Mouse (Mus musculus): ENCODE results near the gene Hpca. TPM values are rescaled to one million over a fixed set of nuclear protein-coding genes. Genes with fewer than 3 reads are reported as not detected.
A peak's percentile ranks its signal among the peaks of the same experiment; 100 is the strongest.

The Hpca gene
- polyA plus RNA-seq, 1 experiment from 2014 or later = 1.1 TPM

DNA sequence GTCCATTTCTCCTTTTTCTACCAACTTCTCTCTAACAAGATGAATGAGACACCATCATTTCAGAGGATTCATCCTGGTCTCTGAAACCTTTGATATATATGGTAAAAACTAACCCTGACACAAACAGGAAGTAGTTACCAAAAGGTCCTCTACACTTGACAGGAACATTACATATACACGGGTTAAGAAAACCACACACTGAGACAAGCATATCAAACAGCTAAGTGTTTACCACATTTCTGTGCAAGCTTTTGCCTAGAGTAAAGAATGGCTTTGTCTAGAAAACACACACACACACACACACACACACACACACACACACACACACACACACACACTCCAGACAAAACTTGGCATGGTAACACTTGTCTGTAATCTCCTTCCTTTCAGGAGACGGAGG is 24.6 kb upstream of the Hpca start:
- Histone ChIP-seq H3K27me3 (ENCODE audit: control insufficient read depth, insufficient read depth, low read length) (no peaks in the 10 kb centered on the region), H3K9ac (replicated peaks; ENCODE audit: low read depth, low read length) (no peak overlapping the region), H3K4me3 (ENCODE audit: low read depth, low read length) (no peak overlapping the region), H3K4me1 (ENCODE audit: control insufficient read depth, insufficient read depth, low read length) (0 out of 2 replicates have a peak, but pooled peaks cover 12% of the 10 kb centered on the region), H3K4me2 (replicated peaks; ENCODE audit: low read depth, low read length) (no peak overlapping the region), H3K36me3 (ENCODE audit: control insufficient read depth, insufficient read depth, low read length) (peaks cover 12% of the 10 kb centered on the region), H3K9me3 (ENCODE audit: control insufficient read depth, low read depth, low read length) (no peaks in the 10 kb centered on the region), H3K27ac (ENCODE audit: low read length) (no peak overlapping the region)
- no peak for ATAC-seq (ENCODE audit: insufficient number of reproducible peaks, insufficient read depth, low FRiP score, low read depth)
- 29% methylated on average over 2 of the region's 2 CpGs for WGBS

DNA sequence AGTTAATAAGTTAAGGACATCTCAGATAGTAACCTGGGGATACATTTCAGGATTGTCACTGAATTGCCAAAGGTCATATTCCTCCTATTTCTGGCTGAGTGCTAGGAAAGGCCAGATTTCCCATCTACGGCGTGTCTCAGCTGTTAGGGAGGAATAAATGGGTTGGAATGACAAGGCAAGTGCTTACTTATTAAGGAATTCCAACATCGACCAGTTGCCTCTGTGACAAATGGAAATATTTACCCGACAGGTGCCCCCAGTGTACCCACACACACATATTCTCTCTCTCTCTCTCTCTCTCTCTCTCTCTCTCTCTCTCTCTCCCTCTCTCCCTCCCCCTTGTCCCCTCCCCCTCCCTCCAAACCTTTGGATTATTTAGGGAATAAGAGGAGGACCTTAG is 24.1 kb upstream of the Hpca start:
- no peak for ATAC-seq (ENCODE audit: insufficient number of reproducible peaks, insufficient read depth, low FRiP score, low read depth)
- 45% methylated on average over 4 of the region's 4 CpGs for WGBS

DNA sequence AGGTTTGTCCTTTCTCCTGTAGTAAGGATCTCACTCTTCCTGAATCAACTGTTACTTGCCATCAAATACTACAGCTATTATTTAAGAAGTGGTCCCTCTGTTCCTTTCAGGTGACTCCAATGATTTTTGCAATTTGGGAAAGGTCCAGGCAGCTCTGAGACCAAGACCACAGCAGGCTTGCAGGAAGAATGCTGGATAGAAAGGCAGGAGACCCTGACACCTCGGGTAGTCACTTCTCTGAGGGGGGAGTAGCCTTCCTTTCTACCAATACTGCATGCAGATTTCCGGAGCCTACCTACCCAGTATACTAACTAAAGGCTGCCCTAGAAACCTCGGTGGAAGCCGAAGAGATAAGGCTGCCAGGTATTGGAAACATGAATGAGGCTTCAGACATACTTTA is 23.6 kb upstream of the Hpca start:
- H3K9ac ChIP-seq (replicated peaks; ENCODE audit: low read depth, low read length) = no peak overlapping the region
- H3K27ac ChIP-seq (ENCODE audit: low read length) = peak overlapping the region; percentile 56
- H3K4me1 ChIP-seq (ENCODE audit: control insufficient read depth, insufficient read depth, low read length) = 0 out of 2 replicates have a peak, but pooled peaks cover 12% of the 10 kb centered on the region
- peaks cover 5% of the 10 kb centered on the region for H3K36me3 ChIP-seq (ENCODE audit: control insufficient read depth, insufficient read depth, low read length)
- ATAC-seq (ENCODE audit: insufficient number of reproducible peaks, insufficient read depth, low FRiP score, low read depth) = no peak
- no peaks in the 10 kb centered on the region for H3K9me3 ChIP-seq (ENCODE audit: control insufficient read depth, low read depth, low read length)
- no peak overlapping the region for H3K4me2 ChIP-seq (replicated peaks; ENCODE audit: low read depth, low read length)
- no peaks in the 10 kb centered on the region for H3K27me3 ChIP-seq (ENCODE audit: control insufficient read depth, insufficient read depth, low read length)
- 55% methylated on average over 4 of the region's 4 CpGs for WGBS
- no peak overlapping the region for H3K4me3 ChIP-seq (ENCODE audit: low read depth, low read length)

More for the DNA sequence above, 24.1 kb upstream of the Hpca start:
- Histone ChIP-seq H3K4me2 (replicated peaks; ENCODE audit: low read depth, low read length) (no peak overlapping the region), H3K27me3 (ENCODE audit: control insufficient read depth, insufficient read depth, low read length) (no peaks in the 10 kb centered on the region), H3K9me3 (ENCODE audit: control insufficient read depth, low read depth, low read length) (no peaks in the 10 kb centered on the region), H3K36me3 (ENCODE audit: control insufficient read depth, insufficient read depth, low read length) (peaks cover 9% of the 10 kb centered on the region), H3K9ac (replicated peaks; ENCODE audit: low read depth, low read length) (no peak overlapping the region), H3K4me3 (ENCODE audit: low read depth, low read length) (no peak overlapping the region), H3K27ac (ENCODE audit: low read length) (no peak overlapping the region), H3K4me1 (ENCODE audit: control insufficient read depth, insufficient read depth, low read length) (0 out of 2 replicates have a peak, but pooled peaks cover 12% of the 10 kb centered on the region)

DNA sequence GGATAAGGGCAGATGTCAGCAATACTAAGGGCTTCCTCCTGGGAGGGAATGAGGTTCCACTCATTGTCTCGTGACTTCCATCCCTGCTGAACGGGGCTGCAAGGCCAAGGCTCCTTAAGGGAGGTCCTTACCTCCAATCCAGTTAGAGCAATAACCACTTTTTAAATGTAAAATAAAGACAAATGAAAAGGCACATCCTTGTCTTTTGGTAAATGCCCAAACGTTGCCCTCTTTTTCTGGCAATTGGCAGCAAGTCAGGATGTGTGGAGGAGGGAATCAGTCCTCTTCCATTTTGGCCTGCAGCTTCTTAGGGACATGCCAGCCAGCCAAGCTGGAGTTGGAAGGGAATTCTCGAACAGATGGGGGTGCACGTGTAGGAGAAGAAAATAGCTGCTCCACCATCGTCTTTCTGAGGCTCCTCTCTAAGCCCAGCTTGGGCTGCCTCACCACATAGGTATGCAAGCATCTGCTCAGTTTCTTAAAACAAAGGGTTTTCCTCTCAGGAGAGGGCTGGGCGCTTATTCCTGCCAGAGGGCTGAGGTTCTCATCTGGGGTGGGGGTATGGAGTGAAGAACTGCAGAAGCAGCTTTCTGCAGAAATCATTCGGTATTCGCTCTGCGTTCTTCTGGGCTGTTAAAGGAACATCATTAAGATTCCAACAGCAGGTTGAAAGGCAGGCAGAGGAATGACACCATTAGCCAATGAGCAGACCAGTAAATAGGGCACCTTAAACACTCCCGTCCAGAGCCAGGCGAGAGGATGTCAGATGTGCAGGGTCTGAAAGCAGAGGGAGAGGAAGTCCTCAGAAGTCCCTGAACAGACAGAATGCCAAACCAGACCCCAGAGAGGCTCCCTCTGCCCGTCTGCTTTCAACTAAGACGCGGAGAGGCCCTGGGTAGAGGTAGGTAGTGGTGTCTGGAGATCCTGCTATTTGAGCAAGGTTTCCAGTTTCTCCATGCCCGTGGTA is 22.8 kb upstream of the Hpca start:
- Histone ChIP-seq H3K4me1 (ENCODE audit: control insufficient read depth, insufficient read depth, low read length) (0 out of 2 replicates have a peak, but pooled peaks cover 12% of the 10 kb centered on the region), H3K9me3 (ENCODE audit: control insufficient read depth, low read depth, low read length) (no peaks in the 10 kb centered on the region), H3K36me3 (ENCODE audit: control insufficient read depth, insufficient read depth, low read length) (peaks cover 3% of the 10 kb centered on the region; the same call in 1 of the 2 replicates), H3K27me3 (ENCODE audit: control insufficient read depth, insufficient read depth, low read length) (no peaks in the 10 kb centered on the region), H3K4me3 (ENCODE audit: low read depth, low read length) (no peak overlapping the region), H3K27ac (ENCODE audit: low read length) (peak overlapping the region; percentile 61), H3K9ac (replicated peaks; ENCODE audit: low read depth, low read length) (no peak overlapping the region), H3K4me2 (replicated peaks; ENCODE audit: low read depth, low read length) (no peak overlapping the region)
- WGBS = 48% methylated on average over 16 of the region's 16 CpGs
- ATAC-seq (ENCODE audit: insufficient number of reproducible peaks, insufficient read depth, low FRiP score, low read depth) = peak; percentile 73; the same call in 1 of the 2 replicates

DNA sequence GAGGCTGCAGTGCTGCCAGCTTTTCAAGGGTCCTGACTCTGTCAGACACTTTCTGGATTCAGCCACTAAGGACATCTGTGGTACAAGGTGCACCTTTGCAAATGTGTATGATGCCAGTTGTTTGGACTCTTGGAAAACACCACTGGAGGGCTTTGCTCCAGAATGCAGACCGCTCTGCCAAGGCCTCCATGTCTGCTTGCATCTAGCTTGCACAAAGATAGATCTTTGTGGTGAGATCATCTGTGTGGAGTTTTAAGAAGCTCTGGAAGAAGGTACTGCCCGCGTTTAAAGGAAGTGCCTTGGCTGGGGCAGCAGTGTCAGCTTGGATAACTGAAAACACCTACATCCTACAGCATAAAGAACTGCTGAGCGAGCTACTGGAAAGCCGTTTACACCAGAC is 21.7 kb upstream of the Hpca start:
- no peak overlapping the region for H3K9ac ChIP-seq (replicated peaks; ENCODE audit: low read depth, low read length)
- H3K36me3 ChIP-seq (ENCODE audit: control insufficient read depth, insufficient read depth, low read length) = no peaks in the 10 kb centered on the region
- H3K4me3 ChIP-seq (ENCODE audit: low read depth, low read length) = no peak overlapping the region
- H3K4me1 ChIP-seq (ENCODE audit: control insufficient read depth, insufficient read depth, low read length) = 0 out of 2 replicates have a peak, but pooled peaks cover 12% of the 10 kb centered on the region
- no peaks in the 10 kb centered on the region for H3K9me3 ChIP-seq (ENCODE audit: control insufficient read depth, low read depth, low read length)
- no peak overlapping the region for H3K27ac ChIP-seq (ENCODE audit: low read length)
- 86% methylated on average over 5 of the region's 5 CpGs for WGBS
- no peak overlapping the region for H3K4me2 ChIP-seq (replicated peaks; ENCODE audit: low read depth, low read length)
- H3K27me3 ChIP-seq (ENCODE audit: control insufficient read depth, insufficient read depth, low read length) = no peaks in the 10 kb centered on the region
- ATAC-seq (ENCODE audit: insufficient number of reproducible peaks, insufficient read depth, low FRiP score, low read depth) = no peak

DNA sequence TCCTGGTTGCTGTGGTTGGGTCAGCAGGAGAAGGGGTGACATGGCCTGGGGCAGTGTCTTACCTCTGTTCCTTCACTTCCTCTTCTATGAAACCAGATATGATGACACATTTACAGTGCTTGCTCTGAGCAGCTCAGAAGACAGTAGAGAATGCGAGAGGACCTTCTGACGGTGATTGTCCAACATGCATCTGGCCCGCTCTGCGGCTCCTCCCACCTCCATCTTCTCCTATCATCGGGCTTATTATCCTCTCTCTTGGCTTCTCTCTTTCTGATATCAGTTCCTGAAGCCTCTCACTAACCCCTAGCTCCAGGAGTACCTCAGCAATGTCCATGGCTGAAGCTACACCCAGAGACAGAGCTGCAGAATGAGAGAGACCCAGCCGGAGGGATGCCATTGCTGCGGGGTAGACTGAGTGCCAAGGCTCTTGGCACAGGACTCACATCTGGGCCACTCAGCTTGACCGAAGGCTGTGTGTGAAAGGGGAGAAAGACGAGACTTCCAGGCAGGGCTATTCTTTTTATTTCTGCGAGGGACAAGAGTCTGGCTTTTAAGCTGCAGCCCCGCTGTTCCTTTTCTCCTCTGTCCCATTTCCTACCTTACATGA is 20.7 kb upstream of the Hpca start:
- H3K36me3 ChIP-seq (ENCODE audit: control insufficient read depth, insufficient read depth, low read length) = no peaks in the 10 kb centered on the region
- WGBS = 87% methylated on average over 11 of the region's 11 CpGs
- 0 out of 2 replicates have a peak, but pooled peaks cover 12% of the 10 kb centered on the region for H3K4me1 ChIP-seq (ENCODE audit: control insufficient read depth, insufficient read depth, low read length)
- H3K4me3 ChIP-seq (ENCODE audit: low read depth, low read length) = no peak overlapping the region
- H3K27me3 ChIP-seq (ENCODE audit: control insufficient read depth, insufficient read depth, low read length) = peaks cover 1% of the 10 kb centered on the region; the same call in 1 of the 2 replicates
- no peaks in the 10 kb centered on the region for H3K9me3 ChIP-seq (ENCODE audit: control insufficient read depth, low read depth, low read length)
- no peak overlapping the region for H3K9ac ChIP-seq (replicated peaks; ENCODE audit: low read depth, low read length)
- H3K27ac ChIP-seq (ENCODE audit: low read length) = no peak overlapping the region
- H3K4me2 ChIP-seq (replicated peaks; ENCODE audit: low read depth, low read length) = no peak overlapping the region
- ATAC-seq (ENCODE audit: insufficient number of reproducible peaks, insufficient read depth, low FRiP score, low read depth) = no peak

DNA sequence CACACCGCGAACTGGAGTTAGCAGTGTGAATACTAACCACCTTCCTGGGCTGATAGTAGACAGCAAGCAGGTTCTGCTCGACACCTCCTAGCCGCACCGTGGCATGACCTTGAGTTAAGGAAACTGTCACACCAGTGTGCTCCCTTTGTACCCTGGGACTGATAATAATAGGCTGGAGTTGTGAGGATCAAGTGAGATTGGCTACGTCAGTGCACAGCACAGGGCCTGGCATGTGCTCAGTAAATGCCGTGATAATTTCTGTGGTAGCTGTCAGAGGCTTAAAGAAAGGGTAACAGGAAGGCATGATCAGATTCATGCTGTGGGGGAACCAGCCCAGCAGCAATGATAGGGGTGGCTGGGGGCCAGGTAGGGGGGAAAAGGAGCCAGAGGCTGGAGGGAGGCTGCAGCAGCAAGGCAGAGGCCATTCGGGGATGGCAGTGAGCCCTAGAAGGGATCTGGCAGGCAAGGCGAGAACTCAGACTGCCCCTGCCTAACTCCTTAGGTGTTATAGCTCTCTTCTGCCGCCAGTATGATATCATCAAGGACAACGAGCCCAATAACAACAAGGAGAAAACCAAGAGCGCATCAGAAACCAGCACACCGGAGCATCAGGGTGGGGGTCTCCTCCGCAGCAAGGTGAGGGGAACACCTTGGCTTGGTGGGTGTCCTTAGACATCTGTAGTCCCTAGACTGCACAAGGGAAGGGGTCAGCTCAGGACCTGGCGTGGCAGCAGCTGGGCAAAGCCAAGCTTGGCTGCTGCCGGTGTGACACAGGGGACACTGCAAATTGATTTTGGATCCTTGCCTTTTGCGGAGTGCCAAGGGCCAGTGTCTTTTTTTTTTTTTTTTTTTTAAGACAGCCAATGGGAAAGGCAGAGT is 20.0 kb upstream of the Hpca start:
- H3K4me1 ChIP-seq (ENCODE audit: control insufficient read depth, insufficient read depth, low read length) = 0 out of 2 replicates have a peak, but pooled peaks cover 12% of the 10 kb centered on the region
- no peaks in the 10 kb centered on the region for H3K36me3 ChIP-seq (ENCODE audit: control insufficient read depth, insufficient read depth, low read length)
- no peak overlapping the region for H3K27ac ChIP-seq (ENCODE audit: low read length)
- no peak for ATAC-seq (ENCODE audit: insufficient number of reproducible peaks, insufficient read depth, low FRiP score, low read depth)
- H3K9ac ChIP-seq (replicated peaks; ENCODE audit: low read depth, low read length) = no peak overlapping the region
- H3K4me2 ChIP-seq (replicated peaks; ENCODE audit: low read depth, low read length) = no peak overlapping the region
- peaks cover 3% of the 10 kb centered on the region; the same call in 1 of the 2 replicates for H3K27me3 ChIP-seq (ENCODE audit: control insufficient read depth, insufficient read depth, low read length)
- WGBS = 77% methylated on average over 17 of the region's 17 CpGs
- H3K9me3 ChIP-seq (ENCODE audit: control insufficient read depth, low read depth, low read length) = no peaks in the 10 kb centered on the region
- no peak overlapping the region for H3K4me3 ChIP-seq (ENCODE audit: low read depth, low read length)

DNA sequence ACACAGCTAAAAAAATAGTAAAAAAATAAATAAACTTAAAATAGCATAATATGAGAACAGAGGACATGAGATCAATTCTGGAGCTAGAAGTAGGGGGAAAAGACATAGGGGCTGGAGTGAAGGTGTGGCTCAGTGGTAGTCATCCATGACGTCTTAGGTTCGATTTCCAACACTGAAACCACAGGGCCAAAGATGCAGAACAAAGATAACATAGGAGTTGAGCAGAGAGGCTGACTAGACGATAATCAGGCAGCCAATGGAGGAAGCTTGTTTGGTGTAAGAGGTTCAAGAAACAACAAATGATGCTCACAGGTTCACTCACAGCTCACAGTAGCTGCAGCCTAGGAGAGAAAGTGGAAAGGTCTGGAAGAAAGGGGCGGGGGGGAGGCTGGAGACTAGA is 19.0 kb upstream of the Hpca start:
- Histone ChIP-seq H3K4me2 (replicated peaks; ENCODE audit: low read depth, low read length) (no peak overlapping the region), H3K27ac (ENCODE audit: low read length) (no peak overlapping the region), H3K9ac (replicated peaks; ENCODE audit: low read depth, low read length) (no peak overlapping the region), H3K4me3 (ENCODE audit: low read depth, low read length) (no peak overlapping the region), H3K36me3 (ENCODE audit: control insufficient read depth, insufficient read depth, low read length) (no peaks in the 10 kb centered on the region), H3K27me3 (ENCODE audit: control insufficient read depth, insufficient read depth, low read length) (peaks cover 3% of the 10 kb centered on the region; the same call in 1 of the 2 replicates), H3K9me3 (ENCODE audit: control insufficient read depth, low read depth, low read length) (no peaks in the 10 kb centered on the region), H3K4me1 (ENCODE audit: control insufficient read depth, insufficient read depth, low read length) (0 out of 2 replicates have a peak, but pooled peaks cover 12% of the 10 kb centered on the region)
- no peak for ATAC-seq (ENCODE audit: insufficient number of reproducible peaks, insufficient read depth, low FRiP score, low read depth)
- 82% methylated on average over 4 of the region's 4 CpGs for WGBS

Data from stomach, embryonic 14.5 days (tissue).